Mouse (Mus musculus): Measurements from ENCODE around the gene Rab31. TPM values are rescaled to one million over a fixed set of nuclear protein-coding genes. Genes with fewer than 3 reads are reported as not detected.

Gene Rab31
- polyA plus RNA-seq, 1 experiment from 2014 or later = 58.6 TPM

GRCm38 (mm10) chr17:65776228-65776627 lies 3.7 kb upstream of the Rab31 start:
- WGBS = 90% methylated on average over 1 of the region's 1 CpGs
- H3K27me3 ChIP-seq (ENCODE audit: poor library complexity, severe bottlenecking) = peaks cover 29% of the 10 kb centered on the region
- no peaks in the 10 kb centered on the region for H3K9me3 ChIP-seq
- no peak overlapping the region for H3K27ac ChIP-seq
- H3K36me3 ChIP-seq (replicated peaks) = no peaks in the 10 kb centered on the region
- H3K4me1 ChIP-seq = peaks cover 20% of the 10 kb centered on the region
- no peak overlapping the region for H3K4me3 ChIP-seq
- DNase-seq (ENCODE audit: extremely low spot score, low spot score) = no peak

- H3K9me3 ChIP-seq = no peaks in the 10 kb centered on the region
- H3K4me3 ChIP-seq = no peak overlapping the region
- H3K27ac ChIP-seq = no peak overlapping the region
- no peak for DNase-seq (ENCODE audit: extremely low spot score, low spot score)
- 68% methylated on average over 7 of the region's 7 CpGs for WGBS
- H3K36me3 ChIP-seq (replicated peaks) = no peaks in the 10 kb centered on the region
- H3K27me3 ChIP-seq (ENCODE audit: poor library complexity, severe bottlenecking) = peaks cover 36% of the 10 kb centered on the region
- peaks cover 36% of the 10 kb centered on the region for H3K4me1 ChIP-seq
Observed at GRCm38 (mm10) chr17:65774439-65774838, 1.9 kb upstream of the Rab31 start.

- Histone ChIP-seq H3K27ac (no peak overlapping the region), H3K36me3 (replicated peaks) (no peaks in the 10 kb centered on the region), H3K4me1 (peaks cover 44% of the 10 kb centered on the region), H3K27me3 (ENCODE audit: poor library complexity, severe bottlenecking) (peaks cover 36% of the 10 kb centered on the region), H3K9me3 (no peaks in the 10 kb centered on the region), H3K4me3 (no peak overlapping the region)
- 71% methylated on average over 4 of the region's 4 CpGs for WGBS
- no peak for DNase-seq (ENCODE audit: extremely low spot score, low spot score)
Observed at GRCm38 (mm10) chr17:65773617-65774016, 1.1 kb upstream of the Rab31 start.

GRCm38 (mm10) chr17:65770982-65771915 lies 1.3 kb downstream of the Rab31 start:
- WGBS = 27% methylated on average over 17 of the region's 17 CpGs
- peak overlapping the region; percentile 90 for H3K27ac ChIP-seq

GRCm38 (mm10) chr17:65768486-65768885 lies 4.1 kb downstream of the Rab31 start:
- 84% methylated on average over 5 of the region's 5 CpGs for WGBS
- no peak overlapping the region for H3K27ac ChIP-seq
- H3K27me3 ChIP-seq (ENCODE audit: poor library complexity, severe bottlenecking) = peaks cover 22% of the 10 kb centered on the region
- peaks cover 50% of the 10 kb centered on the region for H3K4me1 ChIP-seq
- DNase-seq (ENCODE audit: extremely low spot score, low spot score) = no peak
- peaks cover 18% of the 10 kb centered on the region for H3K36me3 ChIP-seq (replicated peaks)
- no peaks in the 10 kb centered on the region; the same call in 1 of the 2 replicates for H3K9me3 ChIP-seq
- no peak overlapping the region for H3K4me3 ChIP-seq

More at GRCm38 (mm10) chr17:65770982-65771915, 1.3 kb downstream of the Rab31 start:
- peaks cover 4% of the 10 kb centered on the region for H3K36me3 ChIP-seq (replicated peaks)
- no peaks in the 10 kb centered on the region for H3K9me3 ChIP-seq
- peaks cover 50% of the 10 kb centered on the region for H3K4me1 ChIP-seq
- H3K27me3 ChIP-seq (ENCODE audit: poor library complexity, severe bottlenecking) = peaks cover 36% of the 10 kb centered on the region
- peak overlapping the region; percentile 80 for H3K4me3 ChIP-seq
- DNase-seq (ENCODE audit: extremely low spot score, low spot score) = no peak

- no peaks in the 10 kb centered on the region for H3K27me3 ChIP-seq (ENCODE audit: poor library complexity, severe bottlenecking)
- 96% methylated on average over 14 of the region's 14 CpGs for WGBS
- peaks cover 1% of the 10 kb centered on the region for H3K4me1 ChIP-seq
- no peak overlapping the region for H3K4me3 ChIP-seq
- no peak overlapping the region for H3K27ac ChIP-seq
- H3K9me3 ChIP-seq = peaks cover 7% of the 10 kb centered on the region; the same call in 1 of the 2 replicates
- DNase-seq (ENCODE audit: extremely low spot score, low spot score) = no peak
- peaks cover 49% of the 10 kb centered on the region for H3K36me3 ChIP-seq (replicated peaks)
Observed at GRCm38 (mm10) chr17:65763221-65763620, 9.3 kb downstream of the Rab31 start.

GRCm38 (mm10) chr17:65757150-65757549 lies 15.4 kb downstream of the Rab31 start:
- WGBS = 89% methylated on average over 6 of the region's 6 CpGs
- Histone ChIP-seq H3K27ac (no peak overlapping the region), H3K36me3 (replicated peaks) (peaks cover 57% of the 10 kb centered on the region), H3K9me3 (peaks cover 25% of the 10 kb centered on the region; the same call in 1 of the 2 replicates), H3K27me3 (ENCODE audit: poor library complexity, severe bottlenecking) (no peaks in the 10 kb centered on the region), H3K4me1 (no peaks in the 10 kb centered on the region), H3K4me3 (no peak overlapping the region)
- DNase-seq (ENCODE audit: extremely low spot score, low spot score) = no peak

GRCm38 (mm10) chr17:65755857-65756256 lies 16.7 kb downstream of the Rab31 start:
- Histone ChIP-seq H3K4me1 (no peaks in the 10 kb centered on the region), H3K4me3 (no peak overlapping the region), H3K27ac (no peak overlapping the region), H3K27me3 (ENCODE audit: poor library complexity, severe bottlenecking) (no peaks in the 10 kb centered on the region), H3K9me3 (peaks cover 25% of the 10 kb centered on the region; the same call in 1 of the 2 replicates), H3K36me3 (replicated peaks) (peaks cover 59% of the 10 kb centered on the region)
- no peak for DNase-seq (ENCODE audit: extremely low spot score, low spot score)
- WGBS = 89% methylated on average over 3 of the region's 3 CpGs

GRCm38 (mm10) chr17:65753130-65753529 lies 19.4 kb downstream of the Rab31 start:
- Histone ChIP-seq H3K4me3 (no peak overlapping the region), H3K27me3 (ENCODE audit: poor library complexity, severe bottlenecking) (no peaks in the 10 kb centered on the region), H3K9me3 (peaks cover 22% of the 10 kb centered on the region; the same call in 1 of the 2 replicates), H3K27ac (no peak overlapping the region), H3K36me3 (replicated peaks) (peaks cover 34% of the 10 kb centered on the region), H3K4me1 (no peaks in the 10 kb centered on the region)
- no peak for DNase-seq (ENCODE audit: extremely low spot score, low spot score)
- WGBS = 96% methylated on average over 6 of the region's 6 CpGs

- Histone ChIP-seq H3K4me1 (peaks cover 6% of the 10 kb centered on the region; the same call in 1 of the 2 replicates), H3K36me3 (replicated peaks) (peaks cover 27% of the 10 kb centered on the region), H3K9me3 (peaks cover 16% of the 10 kb centered on the region; the same call in 1 of the 2 replicates), H3K27me3 (ENCODE audit: poor library complexity, severe bottlenecking) (no peaks in the 10 kb centered on the region), H3K4me3 (no peak overlapping the region), H3K27ac (no peak overlapping the region)
- DNase-seq (ENCODE audit: extremely low spot score, low spot score) = no peak
Observed at GRCm38 (mm10) chr17:65750301-65750700, 22.3 kb downstream of the Rab31 start.

- H3K27me3 ChIP-seq (ENCODE audit: poor library complexity, severe bottlenecking) = no peaks in the 10 kb centered on the region
- WGBS = 90% methylated on average over 7 of the region's 7 CpGs
- no peak for DNase-seq (ENCODE audit: extremely low spot score, low spot score)
- H3K9me3 ChIP-seq = peaks cover 21% of the 10 kb centered on the region; the same call in 1 of the 2 replicates
- H3K27ac ChIP-seq = no peak overlapping the region
- H3K36me3 ChIP-seq (replicated peaks) = peaks cover 27% of the 10 kb centered on the region
- peaks cover 6% of the 10 kb centered on the region; the same call in 1 of the 2 replicates for H3K4me1 ChIP-seq
- no peak overlapping the region for H3K4me3 ChIP-seq
Observed at GRCm38 (mm10) chr17:65749803-65750202, 22.7 kb downstream of the Rab31 start.

GRCm38 (mm10) chr17:65748997-65749396 lies 23.6 kb downstream of the Rab31 start:
- Histone ChIP-seq H3K27ac (no peak overlapping the region), H3K4me3 (no peak overlapping the region), H3K36me3 (replicated peaks) (peaks cover 29% of the 10 kb centered on the region), H3K27me3 (ENCODE audit: poor library complexity, severe bottlenecking) (no peaks in the 10 kb centered on the region), H3K9me3 (peaks cover 25% of the 10 kb centered on the region), H3K4me1 (peaks cover 6% of the 10 kb centered on the region)
- WGBS = 91% methylated on average over 6 of the region's 6 CpGs
- DNase-seq (ENCODE audit: extremely low spot score, low spot score) = no peak

- peaks cover 16% of the 10 kb centered on the region for H3K9me3 ChIP-seq
- DNase-seq (ENCODE audit: extremely low spot score, low spot score) = no peak
- H3K4me1 ChIP-seq = peaks cover 29% of the 10 kb centered on the region
- 80% methylated on average over 6 of the region's 6 CpGs for WGBS
- no peak overlapping the region for H3K27ac ChIP-seq
- H3K36me3 ChIP-seq (replicated peaks) = peaks cover 26% of the 10 kb centered on the region
- no peaks in the 10 kb centered on the region for H3K27me3 ChIP-seq (ENCODE audit: poor library complexity, severe bottlenecking)
- H3K4me3 ChIP-seq = no peak overlapping the region
Observed at GRCm38 (mm10) chr17:65746314-65746713, 26.2 kb downstream of the Rab31 start.

Measured in forebrain, embryonic 10.5 days (tissue).